Mouse (Mus musculus) ES-E14 (cell line): ENCODE measurements around the gene Gm10638. TPM values are rescaled to one million over a fixed set of nuclear protein-coding genes. Genes with fewer than 3 reads are reported as not detected.

Experiments used
- DNase-seq: peaks from one replicate; pipeline ENCODE4 v3.0.0-alpha.2; 2013; ENCODE audit warnings: low read depth, low spot score
- H3K27ac ChIP-seq: 2 replicates; pipeline ENCODE4 v1.5.1; 2012; ENCODE audit warnings: low read depth, mild to moderate bottlenecking, low read length, moderate library complexity, mixed read lengths; ENCODE audit not compliant: poor library complexity, insufficient read depth, severe bottlenecking
- H3K36me3 ChIP-seq: 2 replicates; pipeline ENCODE4 v1.6.1; 2012; ENCODE audit warnings: mild to moderate bottlenecking, low read length, moderate library complexity, mixed read lengths; ENCODE audit not compliant: control insufficient read depth, poor library complexity, insufficient read depth, severe bottlenecking
- H3K4me1 ChIP-seq, 2 experiments: fragments of 150-350 bp in 1 of 2; sonication (generic) in 1 of 2; 2 replicates each; pipeline ENCODE4 v1.6.1; 2012; ENCODE audit warnings: low read length in 2 of 2, mild to moderate bottlenecking in 1 of 2, mixed read lengths in 1 of 2; ENCODE audit not compliant: control insufficient read depth in 2 of 2, insufficient read depth in 2 of 2, poor library complexity in 1 of 2
- H3K4me3 ChIP-seq, 2 experiments: fragments of 150-350 bp in 1 of 2; sonication (generic) in 1 of 2; 2 replicates each; pipeline ENCODE4 v1.5.1; 2012; ENCODE audit warnings: low read length in 2 of 2, low read depth in 1 of 2, mild to moderate bottlenecking in 1 of 2, mixed read lengths in 1 of 2; ENCODE audit not compliant: insufficient read depth in 1 of 2, poor library complexity in 1 of 2, severe bottlenecking in 1 of 2
- H3K9ac ChIP-seq: 2 replicates; pipeline ENCODE4 v1.6.1; 2012; ENCODE audit warnings: low read depth, mild to moderate bottlenecking, low read length, mixed read lengths; ENCODE audit not compliant: poor library complexity, insufficient read depth, severe bottlenecking
- H3K9me3 ChIP-seq: fragments of 150-350 bp; sonication (generic); 2 replicates; pipeline ENCODE4 v1.6.1; 2012; ENCODE audit warnings: low read depth, mild to moderate bottlenecking, low read length; ENCODE audit not compliant: control insufficient read depth, insufficient read depth
- CHD2 ChIP-seq: IDR thresholded peaks from 2 replicates; pipeline ENCODE4 v1.6.1; 2014; ENCODE audit warnings: mild to moderate bottlenecking, low read depth, low read length, inconsistent platforms
- HCFC1 ChIP-seq: IDR thresholded peaks from 2 replicates; pipeline ENCODE4 v1.6.1; 2012; ENCODE audit warnings: low read length, inconsistent platforms, borderline replicate concordance; ENCODE audit not compliant: insufficient read depth
- MAFK ChIP-seq: IDR thresholded peaks from 2 replicates; pipeline ENCODE4 v1.6.1; 2014; ENCODE audit warnings: mild to moderate bottlenecking, low read depth, low read length, inconsistent platforms; ENCODE audit not compliant: insufficient read depth
- ZC3H11A ChIP-seq: IDR thresholded peaks from 2 replicates; pipeline ENCODE4 v1.6.1; 2012; ENCODE audit warnings: low read depth, mild to moderate bottlenecking, inconsistent platforms, low read length, borderline replicate concordance
- ZNF384 ChIP-seq: IDR thresholded peaks from 2 replicates; pipeline ENCODE4 v1.6.1; 2012; ENCODE audit warnings: low read depth, low read length, inconsistent platforms
- in situ Hi-C, 2 experiments: fragments of 600-800 bp; cut with MboI; formaldehyde crosslinking; loops; one replicate each; pipeline ENCODE4 v1.15.1; 2025; ENCODE audit warnings: low sequenced_read_pairs in 2 of 2, inconsistent platforms in 1 of 2; ENCODE audit not compliant: unreplicated experiment in 2 of 2
- total RNA-seq: library from RNA; depleted of rRNA; stranded (reverse); fragments of 300-350 nt; gene quantifications from 2 replicates; pipeline ENCODE4 v1.2.3, GENCODE M21; 2012

Gene Gm10638
- total RNA-seq, 1 experiment = 0.54 TPM

DNA sequence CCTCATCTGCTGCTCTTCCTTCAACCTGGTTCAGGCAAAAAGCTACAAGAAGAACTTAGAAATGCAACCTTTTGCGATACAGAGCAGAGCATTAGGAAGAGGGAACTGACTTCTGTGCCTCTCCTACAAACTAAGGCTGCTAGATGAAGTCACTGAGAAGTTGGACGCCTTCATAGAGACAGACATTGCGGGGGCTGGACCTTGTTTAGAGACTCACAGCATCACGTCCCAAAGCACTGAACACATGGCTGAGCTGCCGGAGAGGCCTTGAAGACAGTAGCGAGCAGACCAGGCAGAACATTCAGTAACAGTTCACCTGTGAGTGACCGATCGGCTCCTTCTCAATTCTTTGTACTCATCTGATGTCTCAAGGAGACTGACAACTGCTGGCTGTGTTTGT is 35.6 kb downstream of the Gm10638 start:
- peaks cover 0 to 1% of the 10 kb centered on the region in 2 experiments; a peak in 2 of 4 replicates for H3K4me1 ChIP-seq
- H3K9ac ChIP-seq = no peak overlapping the region
- DNase-seq = no peak
- H3K4me3 ChIP-seq = no peak overlapping the region
- no peaks in the 10 kb centered on the region for H3K9me3 ChIP-seq
- TF ChIP-seq ZC3H11A = no peak
- no peak for TF ChIP-seq MAFK
- TF ChIP-seq ZNF384 = no peak
- no peak for TF ChIP-seq HCFC1
- no peak for TF ChIP-seq CHD2
- in situ Hi-C loops = no loop called here
- H3K36me3 ChIP-seq = no peaks in the 10 kb centered on the region
- H3K27ac ChIP-seq = no peak overlapping the region

DNA sequence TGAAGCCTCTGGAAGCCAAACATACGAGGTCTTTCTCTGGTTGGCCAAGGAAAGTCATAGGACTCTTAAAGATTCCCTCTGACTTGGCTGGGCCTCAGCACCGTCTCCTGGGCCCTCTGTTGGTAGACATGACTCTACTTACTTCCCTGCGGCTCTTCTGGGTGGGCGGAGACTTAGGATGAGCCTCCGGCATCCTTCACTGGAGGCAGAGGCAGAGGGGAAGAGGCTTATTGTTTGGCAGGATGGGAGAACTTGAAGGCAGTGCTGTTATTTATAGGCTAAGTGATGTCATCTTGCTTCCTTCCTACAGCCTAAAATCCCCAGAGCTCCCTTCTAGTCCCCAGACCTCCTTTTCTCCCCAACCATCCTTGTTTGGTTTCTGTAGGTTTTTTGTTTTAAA is 41.0 kb downstream of the Gm10638 start:
- Histone ChIP-seq H3K36me3 (no peaks in the 10 kb centered on the region), H3K27ac (no peak overlapping the region), H3K4me1 (0 out of 4 replicates have a peak, but pooled peaks cover 0 to 3% of the 10 kb centered on the region in 2 experiments), H3K9me3 (no peaks in the 10 kb centered on the region), H3K9ac (no peak overlapping the region), H3K4me3 (no peak overlapping the region)
- in situ Hi-C loops = no loop called here
- TF ChIP-seq ZC3H11A = no peak
- no peak for TF ChIP-seq MAFK
- TF ChIP-seq ZNF384 = no peak
- no peak for TF ChIP-seq CHD2
- TF ChIP-seq HCFC1 = no peak
- no peak for DNase-seq

DNA sequence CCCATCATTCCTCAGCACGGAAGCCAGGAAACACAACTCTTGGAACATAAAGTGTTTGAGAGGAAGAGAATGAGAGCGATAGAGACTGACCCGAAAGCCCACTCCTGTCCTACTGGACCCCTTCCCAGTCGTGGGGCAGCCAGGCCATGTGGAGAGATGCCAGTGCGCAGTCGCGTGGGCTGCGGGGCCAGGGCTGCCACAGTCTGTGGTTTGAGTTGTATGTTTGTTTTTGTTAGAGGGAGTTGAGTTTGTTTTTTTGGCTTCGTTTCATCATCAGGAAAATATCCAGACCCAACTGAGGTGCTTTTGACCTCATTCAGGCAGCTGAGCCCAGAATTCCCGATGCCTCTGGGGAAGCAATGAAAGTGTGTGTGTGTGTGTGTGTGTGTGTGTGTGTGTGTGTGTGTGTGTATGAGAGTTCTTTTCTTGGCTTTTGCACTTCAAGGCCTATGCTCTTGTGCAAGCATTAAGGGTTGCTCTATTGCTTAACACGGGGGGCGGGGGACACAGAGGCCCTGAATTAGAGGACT is 42.5 kb downstream of the Gm10638 start:
- in situ Hi-C loops = no loop called here
- 0 out of 4 replicates have a peak, but pooled peaks cover 0 to 3% of the 10 kb centered on the region in 2 experiments for H3K4me1 ChIP-seq
- no peak for DNase-seq
- no peaks in the 10 kb centered on the region for H3K36me3 ChIP-seq
- TF ChIP-seq ZNF384 = no peak
- H3K27ac ChIP-seq = no peak overlapping the region
- H3K9me3 ChIP-seq = no peaks in the 10 kb centered on the region
- no peak overlapping the region for H3K4me3 ChIP-seq
- H3K9ac ChIP-seq = no peak overlapping the region

DNA sequence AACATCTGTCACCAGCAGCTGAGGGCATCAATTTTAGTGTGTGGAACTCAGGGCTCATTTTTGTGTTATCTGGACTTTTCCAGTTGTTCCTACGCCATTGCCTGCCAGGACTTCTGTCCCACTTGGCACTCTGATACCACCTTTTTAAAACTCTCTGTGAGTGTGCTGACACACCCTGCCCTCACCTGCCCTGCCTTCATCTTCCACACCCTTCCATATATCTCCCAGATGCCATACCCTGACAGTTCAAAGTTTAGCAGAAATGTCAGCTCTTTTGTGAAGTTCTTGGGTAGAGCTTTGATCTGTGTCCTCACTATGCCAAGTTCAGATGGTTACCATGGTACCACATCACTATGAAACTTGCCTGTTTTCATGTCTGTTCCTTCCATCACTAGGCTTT is 44.1 kb downstream of the Gm10638 start:
- TF ChIP-seq HCFC1 (no peak), ZNF384 (no peak), CHD2 (no peak), MAFK (no peak), ZC3H11A (no peak)
- H3K4me1 ChIP-seq = 0 out of 4 replicates have a peak, but pooled peaks cover 0 to 3% of the 10 kb centered on the region in 2 experiments
- in situ Hi-C loops = no loop called here
- DNase-seq = no peak
- H3K9me3 ChIP-seq = no peaks in the 10 kb centered on the region
- no peak overlapping the region for H3K9ac ChIP-seq
- H3K4me3 ChIP-seq = no peak overlapping the region
- no peak overlapping the region for H3K27ac ChIP-seq
- no peaks in the 10 kb centered on the region for H3K36me3 ChIP-seq

DNA sequence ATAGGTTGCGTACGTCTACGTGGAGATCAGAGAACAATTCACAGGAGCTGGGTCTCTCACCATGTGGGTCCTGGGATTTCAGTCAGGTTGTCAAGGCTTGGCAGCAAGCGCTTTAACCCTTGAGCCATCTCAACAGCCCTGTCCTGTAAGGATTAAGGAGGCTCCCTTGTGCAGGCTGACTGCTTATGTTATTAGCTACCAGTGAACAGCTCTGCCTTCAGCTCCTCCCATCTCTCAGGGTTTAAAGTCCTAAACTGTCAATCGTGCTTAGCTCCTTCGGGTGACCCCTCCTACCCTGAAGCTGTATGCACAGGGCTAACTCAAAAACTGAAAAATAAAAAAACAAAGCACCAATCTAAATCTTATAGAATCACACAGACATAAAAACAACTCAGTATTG is 46.0 kb downstream of the Gm10638 start:
- H3K9ac ChIP-seq = no peak overlapping the region
- no peaks in the 10 kb centered on the region for H3K4me1 ChIP-seq
- TF ChIP-seq ZNF384 (no peak), HCFC1 (no peak), CHD2 (no peak), ZC3H11A (no peak)
- no peaks in the 10 kb centered on the region for H3K9me3 ChIP-seq
- DNase-seq = no peak
- no peak overlapping the region for H3K27ac ChIP-seq
- no peaks in the 10 kb centered on the region for H3K36me3 ChIP-seq
- in situ Hi-C loops = no loop called here
- no peak overlapping the region for H3K4me3 ChIP-seq
